Mouse (Mus musculus) retina, adult 2 months (tissue): Measurements from ENCODE around the gene Ngly1.

Source experiments
- DNase-seq: peaks from one replicate; pipeline ENCODE4 v3.0.0-alpha.2; 2012; ENCODE audit warnings: low read depth, low spot score

The Ngly1 gene

GRCm38 (mm10) chr14:16249171-16249874, at the start of gene Ngly1, which contains the start of gene Oxsm:
Gene Ngly1, plus strand, starts transcription at chr14:16249280.
Gene Oxsm, minus strand, starts transcription at chr14:16249808.
- DNase-seq: peak; percentile 64

GRCm38 (mm10) chr14:16200220-16200912, 48.7 kb upstream of the Ngly1 start:
- DNase-seq: no peak

- DNase-seq: no peak
Measured at GRCm38 (mm10) chr14:16200969-16201638, 48.0 kb upstream of the Ngly1 start.

- DNase-seq: no peak
Measured at GRCm38 (mm10) chr14:16201673-16202072, 47.4 kb upstream of the Ngly1 start.

- no peak for DNase-seq
Measured at GRCm38 (mm10) chr14:16207722-16208121, 41.4 kb upstream of the Ngly1 start.

GRCm38 (mm10) chr14:16219015-16219414, 30.1 kb upstream of the Ngly1 start:
- DNase-seq: no peak

GRCm38 (mm10) chr14:16229395-16229794, 19.7 kb upstream of the Ngly1 start:
- no peak for DNase-seq

GRCm38 (mm10) chr14:16230581-16230980, 18.5 kb upstream of the Ngly1 start:
- DNase-seq: no peak

- no peak for DNase-seq
Measured at GRCm38 (mm10) chr14:16233515-16233914, 15.6 kb upstream of the Ngly1 start.

- no peak for DNase-seq
Measured at GRCm38 (mm10) chr14:16236466-16236865, 12.6 kb upstream of the Ngly1 start.

- DNase-seq: no peak
Measured at GRCm38 (mm10) chr14:16242193-16242815, 6.8 kb upstream of the Ngly1 start.

GRCm38 (mm10) chr14:16242947-16243602, 6.0 kb upstream of the Ngly1 start:
- DNase-seq: peak; percentile 71

- no peak for DNase-seq
Measured at GRCm38 (mm10) chr14:16243603-16244209, 5.4 kb upstream of the Ngly1 start.

GRCm38 (mm10) chr14:16244370-16244769, 4.7 kb upstream of the Ngly1 start:
- DNase-seq: no peak

GRCm38 (mm10) chr14:16245127-16245526, 4.0 kb upstream of the Ngly1 start:
- DNase-seq: no peak

GRCm38 (mm10) chr14:16246340-16246912, 2.7 kb upstream of the Ngly1 start:
- no peak for DNase-seq

- no peak for DNase-seq
Measured at GRCm38 (mm10) chr14:16248135-16248534, 945 bp upstream of the Ngly1 start.

GRCm38 (mm10) chr14:16248603-16249157, 400 bp upstream of the Ngly1 start:
- DNase-seq: no peak

- no peak for DNase-seq
Measured at GRCm38 (mm10) chr14:16250099-16250498, 1.0 kb downstream of the Ngly1 start.

GRCm38 (mm10) chr14:16255745-16256144, 6.7 kb downstream of the Ngly1 start:
- DNase-seq: no peak
